Mouse (Mus musculus) heart, embryonic 12.5 days (tissue): ENCODE data around the gene Rpl34. TPM values are rescaled to one million over a fixed set of nuclear protein-coding genes. Genes with fewer than 3 reads are reported as not detected.
A peak's percentile ranks its signal among the peaks of the same experiment; 100 is the strongest.

Experiments used
- ATAC-seq: fragments of 200-750 bp; cut with Nextera tagmentation; 2 replicates; pipeline ENCODE4 v1.8.0; 2017; ENCODE audit warnings: moderate TSS enrichment, moderate library complexity; ENCODE audit not compliant: insufficient number of reproducible peaks, low FRiP score
- H3K27ac ChIP-seq: fragments of 300-500 bp; sonication (generic); 2 replicates; pipeline ENCODE4 v1.5.1; 2016; ENCODE audit warnings: mild to moderate bottlenecking, moderate library complexity; ENCODE audit not compliant: poor library complexity, severe bottlenecking
- H3K27me3 ChIP-seq: fragments of 300-500 bp; sonication (generic); replicated peaks from 2 replicates; pipeline ENCODE4 v1.6.1; 2016; ENCODE audit warnings: mild to moderate bottlenecking, moderate library complexity
- H3K36me3 ChIP-seq: fragments of 300-500 bp; sonication (generic); 2 replicates; pipeline ENCODE4 v1.6.1; 2016; ENCODE audit warnings: mild to moderate bottlenecking, moderate library complexity
- H3K4me1 ChIP-seq: fragments of 300-500 bp; sonication (generic); replicated peaks from 2 replicates; pipeline ENCODE4 v1.6.1; 2016; ENCODE audit warnings: mild to moderate bottlenecking
- H3K4me2 ChIP-seq: fragments of 300-500 bp; sonication (generic); 2 replicates; pipeline ENCODE4 v1.6.1; 2016; ENCODE audit warnings: mild to moderate bottlenecking, moderate library complexity
- H3K4me3 ChIP-seq: fragments of 300-500 bp; sonication (generic); 2 replicates; pipeline ENCODE4 v1.5.1; 2016; ENCODE audit warnings: mild to moderate bottlenecking
- H3K9ac ChIP-seq: fragments of 300-500 bp; sonication (generic); 2 replicates; pipeline ENCODE4 v1.6.1; 2016; ENCODE audit warnings: mild to moderate bottlenecking, moderate library complexity
- H3K9me3 ChIP-seq: fragments of 300-500 bp; sonication (generic); replicated peaks from 2 replicates; pipeline ENCODE4 v1.6.1; 2016; ENCODE audit warnings: mild to moderate bottlenecking, moderate library complexity
- WGBS: fragments of 180-500 bp; shearing (Covaris S2); methylation state at CpG from one replicate; pipeline ENCODE4 v1.1.7; 2016; 5-methylcytosine and 5-hydroxymethylcytosine counted together
- polyA plus RNA-seq: library from polyadenylated mRNA; unstranded; fragments of >200 nt; fragmentation: Nextera tagmentation; extraction: Ambion mirVana; gene quantifications from 2 replicates; pipeline ENCODE4 v1.2.1, GENCODE M21; 2016

Rpl34 gene
- 495 and 521 TPM in 2 replicates for polyA plus RNA-seq

DNA sequence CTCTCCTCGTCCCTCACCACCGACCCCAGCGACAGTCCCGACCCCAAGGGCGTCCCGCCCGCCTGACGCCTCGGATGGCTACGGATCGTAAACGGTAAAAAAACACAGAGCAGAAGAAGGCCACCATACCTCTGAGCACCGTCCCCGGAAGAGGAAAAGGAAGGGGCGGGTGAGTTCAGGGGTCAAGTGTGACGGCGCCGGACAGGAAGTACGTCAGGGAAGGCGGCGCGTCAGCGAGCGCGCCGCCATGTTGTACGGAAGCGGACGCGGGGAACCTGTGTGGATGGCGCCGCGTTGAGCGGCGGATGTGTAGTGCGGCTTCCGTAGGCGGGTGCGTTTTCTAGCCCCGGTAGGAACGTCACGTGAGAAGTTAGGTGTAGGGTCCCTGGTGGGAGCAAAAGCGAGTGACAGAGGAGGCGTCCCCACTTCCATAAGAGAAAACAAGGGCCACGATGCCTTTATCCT lies at the start of gene Rpl34:
Rpl34 (minus strand) TSS at position 210 of the 465 bp plus-strand sequence.
- peak within 1 kb of the TSS; percentile 83 for H3K27ac ChIP-seq
- peaks cover 16% of the 10 kb centered on the region for H3K4me1 ChIP-seq
- H3K9ac ChIP-seq: peak within 1 kb of the TSS; percentile 97
- WGBS: 0% methylated on average over 45 of the region's 45 CpGs
- H3K36me3 ChIP-seq: peaks cover 37% of the 10 kb centered on the region
- H3K9me3 ChIP-seq: no peaks in the 10 kb centered on the region
- H3K4me3 ChIP-seq: peak within 1 kb of the TSS; percentile 93
- ATAC-seq: peak; percentile 99
- H3K4me2 ChIP-seq: peak within 1 kb of the TSS; percentile 80
- H3K27me3 ChIP-seq: no peaks in the 10 kb centered on the region

DNA sequence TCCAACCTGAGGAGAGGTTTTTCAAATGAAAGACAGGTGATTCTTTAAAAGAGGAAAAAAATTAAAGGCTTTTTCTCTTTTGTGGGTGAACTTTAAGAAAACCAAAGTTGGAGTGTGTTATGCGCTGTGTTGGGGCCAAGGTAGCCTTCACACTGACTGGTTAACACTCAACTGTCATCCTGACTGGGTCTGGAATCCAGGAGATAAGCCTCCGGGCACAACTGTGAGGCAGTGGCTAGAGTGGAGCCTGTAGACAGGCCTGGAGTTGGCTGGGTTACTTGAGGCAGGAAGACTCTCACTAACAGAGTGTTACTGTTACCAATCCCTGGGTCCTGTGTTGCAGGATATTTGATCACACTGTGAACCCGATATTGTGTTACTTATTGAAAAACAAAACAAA lies 38.0 kb upstream of the Rpl34 start:
- no peaks in the 10 kb centered on the region for H3K9me3 ChIP-seq
- H3K9ac ChIP-seq: no peak overlapping the region
- ATAC-seq: no peak
- no peak overlapping the region for H3K27ac ChIP-seq
- no peak overlapping the region for H3K4me3 ChIP-seq
- no peak overlapping the region for H3K4me2 ChIP-seq
- no peaks in the 10 kb centered on the region for H3K27me3 ChIP-seq
- no peaks in the 10 kb centered on the region for H3K4me1 ChIP-seq
- WGBS: 47% methylated on average over 3 of the region's 3 CpGs
- no peaks in the 10 kb centered on the region for H3K36me3 ChIP-seq

DNA sequence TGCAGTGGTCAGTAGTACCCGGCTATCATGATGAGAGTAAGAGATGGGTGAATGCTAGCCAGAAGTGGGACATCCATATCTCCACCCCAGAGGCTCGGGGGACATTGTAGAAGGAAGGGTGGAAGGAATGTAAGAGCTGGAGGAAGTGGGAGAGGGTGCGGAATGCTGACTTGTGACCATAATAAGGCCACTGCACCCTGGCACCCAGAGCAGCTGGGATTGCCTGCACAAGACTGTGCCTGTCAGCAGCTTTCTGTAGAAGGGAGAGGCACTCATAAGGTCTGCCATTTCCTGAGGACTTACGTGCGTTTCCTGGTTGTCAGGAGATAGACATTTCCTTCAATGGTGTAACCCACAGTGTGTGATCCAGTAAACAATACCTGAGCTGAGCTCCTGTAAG lies 33.9 kb upstream of the Rpl34 start:
- H3K4me1 ChIP-seq: 0 out of 2 replicates have a peak, but pooled peaks cover 2% of the 10 kb centered on the region
- no peaks in the 10 kb centered on the region for H3K27me3 ChIP-seq
- H3K36me3 ChIP-seq: no peaks in the 10 kb centered on the region
- ATAC-seq: no peak
- H3K9ac ChIP-seq: no peak overlapping the region
- H3K9me3 ChIP-seq: no peaks in the 10 kb centered on the region
- H3K4me2 ChIP-seq: no peak overlapping the region
- no peak overlapping the region for H3K4me3 ChIP-seq
- H3K27ac ChIP-seq: no peak overlapping the region
- 64% methylated on average over 5 of the region's 5 CpGs for WGBS

DNA sequence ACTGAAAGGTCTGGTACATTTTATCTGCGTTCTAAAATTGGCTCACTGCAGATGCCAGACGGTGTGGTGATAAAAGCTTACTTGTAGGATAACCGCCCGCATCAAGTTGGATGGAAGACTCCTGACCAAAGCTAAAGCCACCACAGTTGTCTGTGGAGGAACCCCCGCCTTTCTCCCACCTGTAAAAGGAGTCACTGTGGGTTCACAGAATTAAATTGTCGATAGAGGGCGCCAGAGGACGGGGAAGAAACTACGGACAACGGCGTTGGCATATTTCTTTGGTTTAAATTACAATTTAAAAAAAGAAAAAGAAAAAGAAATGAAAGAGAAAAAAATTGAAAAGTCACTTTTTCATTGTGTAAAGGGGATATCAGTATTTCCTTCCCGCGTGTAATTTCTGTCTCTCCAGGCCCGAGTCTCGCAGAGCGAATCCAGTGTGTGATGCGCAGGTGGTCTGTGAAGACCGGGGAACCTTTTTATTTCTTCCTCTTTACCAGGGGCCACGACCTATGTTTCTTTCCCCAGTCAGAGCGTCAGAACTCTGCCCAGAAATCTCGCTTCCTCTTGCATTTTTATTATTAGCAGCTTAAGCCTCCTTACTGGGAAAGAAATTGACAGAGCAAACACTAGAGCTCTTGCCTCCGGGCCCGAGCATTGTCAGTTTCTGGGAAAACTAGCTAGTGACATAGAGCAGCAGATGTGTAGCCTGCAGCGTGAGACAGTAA lies 30.7 kb upstream of the Rpl34 start:
- Histone ChIP-seq H3K4me2 (no peak overlapping the region), H3K36me3 (no peaks in the 10 kb centered on the region), H3K4me1 (0 out of 2 replicates have a peak, but pooled peaks cover 2% of the 10 kb centered on the region), H3K9ac (no peak overlapping the region), H3K9me3 (no peaks in the 10 kb centered on the region), H3K4me3 (no peak overlapping the region), H3K27ac (no peak overlapping the region), H3K27me3 (no peaks in the 10 kb centered on the region)
- no peak for ATAC-seq
- WGBS: 58% methylated on average over 24 of the region's 24 CpGs

DNA sequence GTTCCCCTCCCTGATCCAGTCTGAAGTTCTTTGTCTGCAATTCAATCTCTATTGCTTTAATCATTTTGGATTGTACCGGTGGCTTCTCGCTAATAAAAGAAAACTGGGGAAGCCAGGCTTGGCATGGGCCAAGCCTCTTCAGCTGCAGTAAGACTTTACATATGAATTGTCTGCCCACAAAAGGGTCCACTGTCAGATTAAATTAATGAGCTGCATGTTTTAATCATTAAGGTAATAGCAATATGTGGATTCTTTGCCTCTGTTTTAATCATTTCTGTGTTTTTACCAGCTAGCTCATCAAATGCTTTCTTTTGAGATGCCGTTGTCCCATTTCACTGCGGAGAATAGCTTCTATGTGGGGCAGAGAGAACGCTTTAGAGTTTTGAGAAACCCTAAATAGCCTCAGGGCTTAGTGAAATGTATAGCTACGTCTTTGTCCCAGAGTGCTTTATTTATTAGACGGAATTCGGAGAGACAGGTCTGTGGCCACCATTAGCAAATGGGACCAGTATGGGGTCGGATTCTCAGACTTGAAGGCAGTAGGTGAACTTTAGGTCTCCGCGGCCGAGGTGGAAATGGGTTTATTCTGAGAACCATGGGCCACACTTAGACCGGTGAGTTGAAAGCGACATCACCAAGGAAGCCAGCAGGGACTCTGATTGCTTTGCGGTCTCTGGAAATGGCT lies 28.1 kb upstream of the Rpl34 start:
- Histone ChIP-seq H3K36me3 (no peaks in the 10 kb centered on the region), H3K27me3 (no peaks in the 10 kb centered on the region), H3K4me3 (no peak overlapping the region), H3K9ac (no peak overlapping the region), H3K9me3 (no peaks in the 10 kb centered on the region), H3K4me1 (0 out of 2 replicates have a peak, but pooled peaks cover 2% of the 10 kb centered on the region), H3K27ac (no peak overlapping the region), H3K4me2 (no peak overlapping the region)
- WGBS: 80% methylated on average over 15 of the region's 15 CpGs
- ATAC-seq: no peak

DNA sequence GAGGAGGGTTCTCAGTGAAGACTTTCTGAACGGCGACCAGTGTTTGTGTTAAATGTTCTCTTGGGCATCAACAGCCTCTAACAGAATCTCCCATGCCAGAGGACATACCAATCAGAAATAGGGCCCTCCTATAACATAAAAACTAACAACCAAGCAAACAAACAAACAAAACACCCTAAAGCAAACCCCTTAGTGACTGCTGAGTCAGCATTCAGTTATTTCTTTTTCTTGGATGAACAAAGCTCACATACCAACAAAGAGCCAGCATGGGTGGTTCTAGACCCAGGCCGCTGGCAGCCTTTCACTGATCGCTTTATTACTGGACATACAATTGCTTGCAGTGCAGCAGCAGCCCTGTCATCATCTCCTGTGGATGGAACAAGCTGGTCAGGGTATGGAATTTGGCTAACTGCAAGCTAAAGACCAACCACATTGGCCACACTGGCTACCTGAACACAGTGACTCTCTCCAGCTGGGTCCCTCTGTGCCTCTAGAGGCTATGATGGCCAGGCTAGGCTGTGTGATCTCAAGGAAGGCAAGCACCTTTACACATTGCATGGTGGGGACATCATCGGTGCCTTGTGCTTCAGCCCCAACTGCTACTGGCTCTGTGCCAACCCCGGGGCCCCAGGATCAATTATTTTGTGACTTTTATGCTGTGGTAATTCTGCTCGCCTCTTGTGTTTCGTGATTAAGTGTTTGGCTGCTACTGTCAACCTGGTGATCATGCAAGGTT lies 27.1 kb upstream of the Rpl34 start:
- no peak for ATAC-seq
- Histone ChIP-seq H3K4me1 (0 out of 2 replicates have a peak, but pooled peaks cover 2% of the 10 kb centered on the region), H3K36me3 (no peaks in the 10 kb centered on the region), H3K4me3 (no peak overlapping the region), H3K9ac (no peak overlapping the region), H3K27me3 (no peaks in the 10 kb centered on the region), H3K9me3 (no peaks in the 10 kb centered on the region), H3K4me2 (no peak overlapping the region), H3K27ac (no peak overlapping the region)
- 82% methylated on average over 8 of the region's 8 CpGs for WGBS

DNA sequence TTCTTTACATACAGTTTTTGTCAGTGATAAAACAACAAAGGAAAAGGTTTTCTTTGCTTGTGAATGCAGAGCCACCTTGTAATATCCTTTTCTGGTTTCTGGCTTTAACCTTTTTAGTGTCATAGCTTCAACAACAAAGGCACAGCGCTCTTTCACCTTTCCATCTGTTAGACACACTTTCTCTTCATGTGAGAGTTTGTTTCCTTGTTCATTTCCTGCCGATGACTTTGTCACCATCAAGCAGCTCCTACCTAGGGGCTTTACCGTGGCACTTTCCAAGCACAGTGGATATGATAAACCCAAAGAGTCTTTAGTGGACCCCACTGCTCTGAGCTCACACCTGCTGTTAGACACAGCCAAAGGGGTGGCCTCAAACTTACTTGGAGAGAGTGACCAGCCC lies 19.0 kb upstream of the Rpl34 start:
- H3K9ac ChIP-seq: no peak overlapping the region
- no peak overlapping the region for H3K27ac ChIP-seq
- H3K9me3 ChIP-seq: peaks cover 6% of the 10 kb centered on the region; the same call in 1 of the 2 replicates
- no peaks in the 10 kb centered on the region for H3K4me1 ChIP-seq
- ATAC-seq: no peak
- no peaks in the 10 kb centered on the region for H3K36me3 ChIP-seq
- no peaks in the 10 kb centered on the region for H3K27me3 ChIP-seq
- 79% methylated on average over 3 of the region's 3 CpGs for whole genome bisulfite sequencing
- no peak overlapping the region for H3K4me2 ChIP-seq
- H3K4me3 ChIP-seq: no peak overlapping the region

DNA sequence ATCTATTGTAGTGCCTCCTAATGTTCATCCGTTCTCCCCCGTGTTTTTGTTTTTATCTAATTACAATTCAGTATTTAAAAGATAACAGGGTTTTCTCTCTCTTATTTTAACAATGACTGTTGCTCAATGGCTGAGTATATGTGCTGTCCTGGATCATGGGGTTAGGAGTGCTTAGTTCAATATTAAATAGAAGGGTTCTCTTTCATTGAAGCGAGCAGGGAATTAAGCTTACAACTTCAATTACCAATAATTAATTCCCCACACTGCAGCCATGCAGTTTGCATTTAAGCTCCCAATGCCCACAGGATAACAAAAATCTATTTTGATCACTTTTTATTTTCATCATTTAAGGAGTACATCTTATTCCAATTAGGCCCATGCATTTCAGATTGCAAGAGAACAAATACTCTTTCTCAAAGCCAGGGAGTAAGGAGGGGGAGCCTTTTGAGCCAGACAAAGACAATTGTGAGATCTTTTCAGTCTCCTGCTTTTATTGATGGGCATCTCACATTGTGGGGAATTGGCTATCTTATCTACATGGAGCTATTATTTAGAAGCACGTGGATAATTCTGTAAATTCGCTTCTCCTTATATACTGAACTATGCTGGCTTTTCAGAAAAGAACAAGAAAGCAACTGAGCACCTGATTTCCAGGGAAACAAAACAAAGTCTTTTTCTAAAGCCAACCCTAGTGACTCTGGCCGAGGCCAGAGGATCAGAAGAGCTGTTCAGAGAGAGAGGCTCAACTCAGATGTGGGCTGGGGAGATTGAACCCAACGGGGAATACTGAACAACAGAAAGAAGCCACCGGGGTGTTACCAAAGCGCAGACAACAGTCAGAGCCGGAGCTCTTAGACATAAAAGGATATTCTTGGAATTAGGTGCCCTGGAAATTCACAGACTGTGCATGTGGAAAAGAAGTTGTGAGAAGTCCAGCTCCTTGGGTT lies 16.7 kb upstream of the Rpl34 start:
- no peak for ATAC-seq
- 77% methylated on average over 10 of the region's 10 CpGs for WGBS
- no peak overlapping the region for H3K9ac ChIP-seq
- H3K27me3 ChIP-seq: no peaks in the 10 kb centered on the region
- H3K4me3 ChIP-seq: no peak overlapping the region
- H3K4me2 ChIP-seq: no peak overlapping the region
- no peak overlapping the region for H3K27ac ChIP-seq
- no peaks in the 10 kb centered on the region for H3K36me3 ChIP-seq
- H3K9me3 ChIP-seq: peaks cover 6% of the 10 kb centered on the region; the same call in 1 of the 2 replicates
- H3K4me1 ChIP-seq: no peaks in the 10 kb centered on the region

DNA sequence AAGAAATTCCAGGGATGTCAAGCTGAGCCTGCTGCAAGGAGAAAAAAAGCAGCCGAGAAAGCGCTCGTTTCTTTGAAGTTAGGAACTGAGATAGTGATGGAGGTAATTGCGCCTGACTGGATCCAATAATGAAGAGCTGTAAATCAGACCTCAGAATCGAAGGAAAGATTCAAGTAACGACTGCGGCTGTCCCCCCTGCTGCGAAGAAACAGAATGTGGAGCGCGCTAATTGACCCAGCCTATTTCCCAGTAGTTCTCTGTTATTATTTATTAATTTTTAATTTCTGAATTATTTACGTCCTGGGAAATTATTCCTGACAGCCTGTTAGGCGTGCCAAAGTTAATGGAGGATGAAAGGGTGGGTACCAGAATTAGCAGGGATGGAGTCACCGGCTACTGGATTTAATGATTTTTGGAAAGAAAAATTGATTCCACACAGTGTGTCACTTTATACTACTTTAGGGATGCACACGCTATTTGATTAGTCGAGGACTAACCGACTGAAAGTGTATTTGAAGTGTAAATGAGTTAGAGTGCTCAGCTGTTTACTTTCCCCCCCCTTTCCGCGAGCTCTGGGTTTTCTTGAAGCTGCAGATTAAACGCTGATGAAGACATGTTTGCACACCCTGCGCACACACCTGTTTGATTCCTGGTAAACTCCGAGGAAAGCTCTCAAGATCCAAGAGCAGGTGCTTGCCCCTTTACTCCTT lies 7.6 kb upstream of the Rpl34 start:
- H3K27me3 ChIP-seq: no peaks in the 10 kb centered on the region
- no peaks in the 10 kb centered on the region for H3K4me1 ChIP-seq
- WGBS: 60% methylated on average over 21 of the region's 21 CpGs
- H3K9ac ChIP-seq: no peak overlapping the region
- no peak overlapping the region for H3K27ac ChIP-seq
- H3K36me3 ChIP-seq: no peaks in the 10 kb centered on the region
- H3K4me3 ChIP-seq: no peak overlapping the region
- no peak overlapping the region for H3K4me2 ChIP-seq
- no peaks in the 10 kb centered on the region for H3K9me3 ChIP-seq
- no peak for ATAC-seq

DNA sequence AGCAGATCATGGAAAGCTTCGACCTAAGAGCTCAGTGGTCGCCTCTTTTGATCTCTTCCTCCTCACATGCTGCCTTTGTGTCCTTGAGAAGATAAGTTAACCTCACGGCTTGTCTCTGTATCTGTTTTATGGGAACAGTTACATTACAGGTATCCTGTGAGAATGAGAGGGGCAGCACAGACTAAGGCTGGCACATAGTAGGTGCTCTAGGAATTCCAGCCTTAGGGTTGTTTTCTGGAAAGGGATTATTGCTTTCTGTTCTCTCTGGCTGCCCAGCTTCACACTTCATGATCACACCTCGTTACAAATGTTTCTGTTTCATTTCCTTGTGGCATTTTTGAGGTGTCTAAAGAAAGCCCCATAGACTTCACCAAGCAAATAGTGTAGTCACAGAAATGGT lies 6.6 kb upstream of the Rpl34 start:
- H3K4me2 ChIP-seq: no peak overlapping the region
- no peak overlapping the region for H3K4me3 ChIP-seq
- 43% methylated on average over 4 of the region's 4 CpGs for WGBS
- no peaks in the 10 kb centered on the region for H3K4me1 ChIP-seq
- no peaks in the 10 kb centered on the region for H3K36me3 ChIP-seq
- no peaks in the 10 kb centered on the region for H3K27me3 ChIP-seq
- H3K27ac ChIP-seq: no peak overlapping the region
- H3K9ac ChIP-seq: no peak overlapping the region
- ATAC-seq: no peak
- no peaks in the 10 kb centered on the region for H3K9me3 ChIP-seq
